Mouse (Mus musculus) MEL (cell line): ENCODE results near the gene Hps4.

Source experiments
- E2F4 ChIP-seq: IDR thresholded peaks from 2 replicates; pipeline ENCODE4 v1.6.1; 2011; ENCODE audit warnings: low read depth, low read length, improper control_type of control experiment, borderline replicate concordance
- GABPA ChIP-seq: IDR thresholded peaks from 2 replicates; pipeline ENCODE4 v1.6.1; 2012; ENCODE audit warnings: low read depth, mild to moderate bottlenecking, inconsistent platforms, low read length, improper control_type of control experiment, moderate library complexity
- KAT2A ChIP-seq: conservative IDR thresholded peaks from 2 replicates; pipeline ENCODE4 v1.6.1; 2012; ENCODE audit warnings: low read depth, low read length, improper control_type of control experiment, inconsistent platforms
- RAD21 ChIP-seq: IDR thresholded peaks from 2 replicates; pipeline ENCODE4 v1.6.1; 2011; ENCODE audit warnings: mild to moderate bottlenecking, low read depth, low read length, improper control_type of control experiment
- SIN3A ChIP-seq: IDR thresholded peaks from 2 replicates; pipeline ENCODE4 v1.6.1; 2012; ENCODE audit warnings: low read length, improper control_type of control experiment, inconsistent platforms
- ZKSCAN1 ChIP-seq: IDR thresholded peaks from 2 replicates; pipeline ENCODE4 v1.6.1; 2012; ENCODE audit warnings: low read depth, mild to moderate bottlenecking, inconsistent platforms, low read length, improper control_type of control experiment, moderate library complexity

GRCm38 (mm10) chr5:112378716-112379115 lies 35.8 kb downstream of the Hps4 start:
- TF ChIP-seq ZKSCAN1 (no peak), RAD21 (no peak), KAT2A (no peak), SIN3A (no peak), E2F4 (no peak), GABPA (no peak)
